Mouse (Mus musculus) adrenal gland, adult (tissue): ENCODE data around the gene Ldlrad3.

Experiments used
- DNase-seq, 2 experiments: peaks; one replicate each; pipeline ENCODE4 v3.0.0; 2022 to 2023; ENCODE audit warnings: low spot score in 1 of 2; ENCODE audit not compliant: inconsistent age in 2 of 2

Gene Ldlrad3

GRCm38 (mm10) chr2:102185951-102186561 lies at the start of gene Ldlrad3:
Ldlrad3 (minus strand) TSS chr2:102186385.
- DNase-seq, result peak; percentile 94 to 99

- no peak for DNase-seq
These were observed 45.3 kb upstream of the Ldlrad3 start for GRCm38 (mm10) chr2:102231470-102231869.

DNA sequence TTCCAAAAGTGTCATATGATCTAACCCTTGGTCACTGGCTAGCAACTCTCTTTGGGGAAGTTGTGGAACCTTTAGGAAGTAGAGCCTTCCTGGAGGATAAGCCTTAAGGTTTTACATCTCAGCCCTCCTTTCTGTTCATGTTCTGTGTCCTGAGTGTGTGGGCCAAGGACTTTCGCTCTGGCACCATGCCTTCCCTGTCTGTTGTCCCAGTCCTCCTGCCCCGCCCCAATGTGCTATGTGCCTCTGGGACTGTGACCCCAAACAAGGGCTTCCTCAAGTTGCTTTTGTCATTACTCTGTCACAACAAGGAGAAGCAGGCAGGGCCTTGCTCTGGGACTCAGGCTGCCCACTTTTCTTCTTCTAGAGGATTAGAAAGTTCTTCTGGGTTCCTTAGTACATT lies 42.9 kb upstream of the Ldlrad3 start:
- no peak for DNase-seq

- no peak for DNase-seq
These were observed 42.1 kb upstream of the Ldlrad3 start for GRCm38 (mm10) chr2:102228331-102228730.

DNA sequence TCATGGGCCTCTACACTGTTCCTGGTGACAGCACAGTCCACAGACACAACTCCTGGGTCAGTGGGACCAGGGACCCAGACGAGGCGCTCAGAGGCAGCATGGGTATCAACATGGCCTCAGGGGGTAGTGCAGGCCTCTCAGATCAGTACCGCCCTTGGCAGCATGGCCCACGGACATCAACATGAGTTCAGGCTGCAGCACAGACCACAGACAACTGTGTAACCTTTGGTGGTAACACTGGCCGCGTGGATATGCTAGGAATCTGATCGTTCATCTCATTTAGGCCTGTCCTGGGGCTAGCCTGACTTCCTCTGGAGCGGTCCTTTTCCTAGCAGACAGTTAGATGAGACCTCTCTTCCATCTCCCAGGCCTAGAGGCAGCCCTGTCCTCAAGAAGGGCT lies 41.7 kb upstream of the Ldlrad3 start:
- DNase-seq, result no peak

DNA sequence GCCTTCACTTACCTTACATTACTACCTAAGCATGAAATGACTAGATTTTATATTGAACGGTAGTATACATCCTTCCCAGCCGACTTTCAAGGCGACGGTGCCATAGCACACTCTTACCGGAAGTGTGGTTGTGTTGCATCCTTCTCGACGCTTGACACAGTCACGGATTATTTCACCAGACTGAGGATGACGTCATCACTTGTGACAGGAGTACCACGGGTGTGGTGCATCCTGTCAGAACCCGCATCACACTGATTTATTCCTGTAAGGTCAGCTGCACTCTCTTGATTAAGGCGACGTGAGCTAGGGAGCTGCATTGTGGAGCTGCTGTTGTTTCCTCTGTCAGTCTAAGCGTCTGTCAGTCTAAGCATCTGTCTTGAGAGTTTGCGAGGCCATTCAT lies 40.1 kb upstream of the Ldlrad3 start:
- no peak for DNase-seq

DNA sequence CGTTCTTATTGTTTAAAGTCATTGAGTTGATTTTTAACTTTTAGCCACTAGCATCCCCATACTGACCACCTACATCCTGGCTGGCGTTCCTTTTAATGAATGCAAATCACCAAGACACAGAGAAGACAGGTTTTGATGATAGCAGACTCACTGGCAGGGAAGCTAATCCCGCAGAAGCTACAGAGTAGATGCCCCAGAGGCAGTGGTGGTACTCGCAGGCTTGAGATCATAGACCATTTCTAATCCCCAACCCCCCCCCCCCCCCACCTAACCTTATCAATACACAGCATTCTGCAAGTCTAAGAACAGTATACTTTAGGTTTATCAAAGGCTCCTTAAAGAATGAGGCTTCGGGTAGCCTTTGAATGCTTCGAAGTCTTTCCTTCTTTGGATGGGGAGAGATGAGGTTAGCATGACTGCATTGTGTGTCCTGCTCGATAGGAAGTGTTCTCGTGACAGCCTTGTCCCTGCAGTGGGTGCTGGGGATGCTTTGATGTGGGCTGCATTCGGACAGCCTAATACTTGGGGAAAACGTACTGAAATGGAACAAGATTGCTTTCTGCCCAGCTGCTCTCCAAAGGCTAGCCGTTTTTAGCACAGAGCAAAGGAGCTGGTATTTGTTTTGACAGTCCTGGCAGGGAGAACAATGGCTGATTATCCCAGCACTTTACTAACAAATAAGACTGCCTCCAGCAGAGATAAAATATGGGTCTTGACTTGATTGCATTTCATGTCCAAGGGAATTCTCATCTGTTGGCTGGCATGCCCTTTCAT lies 37.4 kb upstream of the Ldlrad3 start:
- DNase-seq, result no peak

GRCm38 (mm10) chr2:102222749-102223148 lies 36.6 kb upstream of the Ldlrad3 start:
- DNase-seq, result no peak

GRCm38 (mm10) chr2:102216817-102217216 lies 30.6 kb upstream of the Ldlrad3 start:
- no peak for DNase-seq

DNA sequence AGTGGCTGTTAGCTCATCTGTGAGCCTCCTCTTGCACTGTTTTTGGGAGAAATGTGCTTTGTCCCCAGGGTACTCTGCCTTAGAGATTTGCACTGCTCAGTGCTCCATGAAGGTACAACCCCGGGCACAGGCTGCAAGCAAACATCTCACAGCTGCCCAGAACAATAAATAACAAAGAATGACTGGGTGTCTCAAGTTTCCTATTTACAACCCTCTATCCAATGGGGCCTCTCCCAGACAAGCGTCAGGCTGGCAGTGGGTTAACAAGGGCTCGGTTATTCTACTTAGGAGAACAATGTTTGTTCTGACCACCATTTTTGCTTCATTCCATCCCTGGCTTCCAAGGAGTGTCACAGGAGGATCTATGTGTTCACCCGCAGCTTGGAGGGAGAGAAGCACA lies 25.9 kb upstream of the Ldlrad3 start:
- DNase-seq, result no peak

DNA sequence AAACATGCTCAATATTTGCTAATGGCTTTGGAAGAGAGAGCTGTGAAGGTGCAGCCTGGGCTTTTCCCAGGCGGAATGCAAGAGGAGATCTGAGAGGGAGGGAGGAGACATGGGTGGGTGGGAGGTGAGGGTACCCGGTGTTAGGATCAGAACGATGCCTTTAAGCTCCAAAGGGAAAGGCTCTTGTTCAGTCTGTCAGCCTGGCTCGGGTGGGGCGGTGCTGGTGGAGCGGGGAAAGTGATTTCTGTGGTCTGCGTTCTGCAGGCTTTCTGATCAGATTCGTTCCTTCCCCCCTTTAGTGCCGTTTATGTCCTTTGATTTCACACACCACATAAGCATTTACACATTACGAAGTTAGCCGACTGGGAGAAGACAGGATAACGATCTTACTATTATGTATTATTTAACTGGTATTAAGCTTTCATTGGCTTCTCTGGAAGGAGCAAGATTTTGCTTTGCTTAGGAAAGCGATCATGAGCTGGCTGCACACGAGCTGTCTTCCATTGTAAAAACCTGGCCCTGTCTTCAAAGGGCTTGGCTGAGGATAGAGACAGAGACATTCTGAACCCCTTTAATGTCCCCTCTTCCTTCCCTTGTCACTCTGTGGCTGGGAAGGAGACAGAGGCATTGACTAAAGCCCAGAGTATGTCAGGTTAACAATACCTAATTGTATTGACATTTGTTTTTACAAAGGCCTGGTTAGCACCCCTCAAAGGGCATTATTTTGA lies 19.7 kb upstream of the Ldlrad3 start:
- no peak for DNase-seq

DNA sequence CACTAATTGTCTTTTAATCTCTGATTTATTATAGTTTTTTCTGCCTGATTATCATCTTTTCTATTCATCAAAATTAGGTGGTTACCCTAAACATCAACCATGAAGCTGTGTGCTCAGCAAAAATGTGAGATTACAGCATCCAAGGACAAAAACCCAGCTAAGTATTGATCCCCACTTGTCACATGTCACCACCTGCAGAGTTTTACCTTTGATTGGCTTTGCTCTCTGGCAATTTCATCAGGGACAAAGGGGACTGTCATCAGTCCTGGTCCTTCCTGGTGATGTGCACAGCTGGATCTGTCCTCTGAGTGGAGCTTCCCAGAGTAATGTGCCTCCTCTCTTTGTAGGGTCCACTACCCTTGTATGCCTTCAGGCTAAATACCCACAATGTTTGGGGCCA lies 17.3 kb upstream of the Ldlrad3 start:
- no peak for DNase-seq

DNA sequence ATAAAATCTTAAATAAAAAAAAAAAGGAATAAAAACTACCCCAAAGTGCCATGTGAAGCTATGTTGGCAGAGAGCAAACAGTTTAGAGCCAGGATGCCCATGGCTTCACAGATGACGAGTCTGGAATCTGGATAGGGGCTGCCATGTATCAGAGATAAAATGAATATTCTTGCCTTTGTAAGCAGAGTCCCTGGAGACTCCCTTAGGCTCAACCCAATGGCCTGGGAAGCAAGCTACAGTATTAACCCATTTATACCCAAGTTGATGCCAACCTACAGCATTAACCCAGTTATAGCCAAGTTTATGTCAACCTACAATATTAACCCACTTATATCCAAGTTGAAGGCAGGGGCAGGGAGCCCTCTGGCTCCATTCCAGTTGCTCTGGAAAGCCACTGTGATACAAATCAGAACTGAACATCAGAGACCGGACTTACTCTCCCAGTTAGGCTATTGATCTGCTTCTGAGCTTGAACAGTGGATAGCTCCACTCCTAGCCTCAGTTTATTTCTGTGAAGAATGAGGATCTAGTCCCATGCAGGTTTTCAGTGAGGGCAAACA lies 16.1 kb upstream of the Ldlrad3 start:
- DNase-seq, result no peak

DNA sequence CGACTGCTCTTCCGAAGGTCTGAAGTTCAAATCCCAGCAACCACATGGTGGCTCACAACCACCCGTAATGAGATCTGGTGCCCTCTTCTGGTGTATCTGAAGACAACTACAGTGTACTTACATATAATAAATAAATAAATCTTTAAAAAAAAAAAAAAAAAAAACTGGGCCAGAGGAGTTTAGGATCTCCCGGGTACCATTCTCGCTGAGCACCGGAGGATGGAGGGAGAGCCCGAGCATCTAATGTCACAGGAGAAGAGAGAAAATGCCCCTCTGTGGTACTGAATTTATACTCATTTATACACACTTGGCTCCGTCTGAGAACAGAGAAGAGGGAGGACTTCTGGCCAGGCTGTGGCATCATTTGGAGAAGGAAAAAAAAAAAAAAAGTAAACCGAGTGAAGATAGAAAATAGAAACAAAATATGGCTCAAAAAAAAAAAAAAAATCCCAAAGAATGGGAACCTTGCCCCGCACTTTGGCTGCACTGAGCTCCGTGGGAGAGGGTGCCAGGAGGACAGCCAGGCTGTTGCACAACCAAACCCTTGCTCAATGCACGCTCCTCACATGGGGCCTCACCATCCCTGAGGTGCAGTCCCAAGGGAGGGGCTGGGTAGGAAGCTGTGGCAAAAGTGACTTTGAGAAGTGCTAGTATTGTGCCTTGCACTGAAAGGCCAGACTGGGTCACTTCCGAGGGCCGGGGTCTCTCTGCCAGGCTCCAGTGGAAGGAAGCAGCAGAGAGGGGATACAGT lies 15.2 kb upstream of the Ldlrad3 start:
- peak; percentile 7 to 76 for DNase-seq

GRCm38 (mm10) chr2:102197332-102197731 lies 11.1 kb upstream of the Ldlrad3 start:
- no peak for DNase-seq

DNA sequence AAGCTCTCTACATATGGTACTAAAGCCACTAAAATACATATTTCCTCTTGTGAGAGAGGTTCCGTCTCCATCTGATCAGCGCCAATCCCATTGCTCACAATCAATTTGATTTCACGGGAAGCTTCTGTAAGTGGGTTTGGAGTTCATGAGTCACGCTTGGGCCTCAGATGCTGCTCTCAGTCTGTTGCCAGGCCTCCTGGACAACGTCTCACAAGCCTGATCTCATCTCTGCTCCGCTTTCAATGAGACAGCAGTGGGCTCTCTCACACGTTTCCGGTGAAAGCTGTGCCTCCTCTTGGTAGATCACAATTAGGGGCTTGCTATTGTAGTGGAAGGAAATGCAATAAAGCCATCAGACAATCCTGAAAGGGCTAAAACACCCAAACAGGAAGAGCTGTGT lies 10.5 kb upstream of the Ldlrad3 start:
- peak; percentile 10 to 49 for DNase-seq

- DNase-seq, result no peak
These were observed 9.3 kb upstream of the Ldlrad3 start for GRCm38 (mm10) chr2:102195494-102195893.

DNA sequence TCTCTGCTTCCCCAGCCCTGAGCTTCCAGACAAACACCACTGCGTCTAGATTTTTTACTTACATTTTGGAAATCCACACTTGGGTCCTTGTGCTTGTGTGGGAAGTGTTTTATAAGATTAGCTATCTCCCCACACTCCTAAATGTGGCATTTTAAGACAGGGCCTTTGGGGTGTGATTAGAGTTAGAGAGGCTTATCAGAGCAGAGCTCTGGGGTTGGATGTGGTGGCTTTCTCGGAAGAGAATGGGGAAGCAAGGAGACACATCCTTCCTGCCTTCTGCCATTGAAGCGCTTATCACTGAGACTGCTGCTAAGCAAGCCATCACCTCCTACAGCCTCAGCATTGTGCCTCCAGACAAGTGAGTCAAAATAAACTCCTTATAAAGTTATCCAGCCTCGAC lies 8.1 kb upstream of the Ldlrad3 start:
- no peak for DNase-seq

GRCm38 (mm10) chr2:102192943-102193820 lies 7.0 kb upstream of the Ldlrad3 start:
- peak; percentile 19 to 68 for DNase-seq

GRCm38 (mm10) chr2:102191736-102192135 lies 5.6 kb upstream of the Ldlrad3 start:
- DNase-seq, result no peak
